Mouse (Mus musculus) heart, postnatal 14 days (tissue): ENCODE results near the gene ccdc198. TPM values are rescaled to one million over a fixed set of nuclear protein-coding genes. Genes with fewer than 3 reads are reported as not detected.
"Not testable (repeated sequence)": the region's sequence is repeated elsewhere in the genome, so short reads cannot be mapped to it uniquely, and the experiment has no call there.

ENCODE experiments used
- DNase-seq, 2 experiments: peaks; one replicate each; pipeline ENCODE4 v3.0.0; 2021 to 2022
- intact Hi-C: fragments of 180-260 bp; cut with DNase I; formaldehyde crosslinking; loops from one replicate; pipeline ENCODE4 v1.15.1; 2025
- long read RNA-seq, 2 experiments: library from polyadenylated mRNA; stranded (forward); transcript quantifications; one replicate each; pipeline ENCODE4 v2.0.0; 2021
- total RNA-seq, 2 experiments: library from RNA; stranded (reverse); gene quantifications; 2 replicates each; pipeline ENCODE4 v1.2.3; 2021

Gene ccdc198
- total RNA-seq: not detected
- long read RNA-seq, experiment 1: 0 reads
- long read RNA-seq, experiment 2: 0 reads

DNA sequence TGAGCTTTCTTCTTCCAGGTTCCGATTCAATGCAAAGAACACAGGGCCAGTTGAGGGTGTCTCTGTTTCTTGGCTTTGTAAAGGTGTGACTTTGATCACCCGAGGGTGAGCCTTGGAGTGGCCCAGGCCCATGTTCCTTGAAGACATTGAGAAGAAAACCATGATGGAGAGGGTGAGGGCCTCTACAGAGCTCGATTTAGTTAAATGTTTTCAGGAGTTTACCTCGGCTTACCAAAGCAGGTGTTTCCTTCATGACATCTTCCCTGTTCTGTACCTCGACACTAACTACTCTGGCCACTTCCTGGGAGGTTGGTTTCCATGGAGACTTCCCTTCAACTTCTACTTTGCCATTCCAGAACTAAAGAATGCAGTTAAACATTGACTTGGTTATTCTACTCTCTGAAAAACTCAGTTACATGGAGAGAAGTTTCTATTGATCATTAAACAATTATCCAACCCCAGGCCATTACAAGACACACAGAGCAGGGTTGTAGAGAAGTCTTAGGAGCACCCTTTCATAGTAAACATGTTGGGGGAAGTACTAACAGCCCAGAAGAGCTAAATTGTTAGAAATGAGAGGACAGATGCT, at the start of gene ccdc198:
ccdc198 (minus strand) TSS at position 349 of the 589 bp plus-strand sequence.
- no peak for DNase-seq
- intact Hi-C loops: no loop called here

DNA sequence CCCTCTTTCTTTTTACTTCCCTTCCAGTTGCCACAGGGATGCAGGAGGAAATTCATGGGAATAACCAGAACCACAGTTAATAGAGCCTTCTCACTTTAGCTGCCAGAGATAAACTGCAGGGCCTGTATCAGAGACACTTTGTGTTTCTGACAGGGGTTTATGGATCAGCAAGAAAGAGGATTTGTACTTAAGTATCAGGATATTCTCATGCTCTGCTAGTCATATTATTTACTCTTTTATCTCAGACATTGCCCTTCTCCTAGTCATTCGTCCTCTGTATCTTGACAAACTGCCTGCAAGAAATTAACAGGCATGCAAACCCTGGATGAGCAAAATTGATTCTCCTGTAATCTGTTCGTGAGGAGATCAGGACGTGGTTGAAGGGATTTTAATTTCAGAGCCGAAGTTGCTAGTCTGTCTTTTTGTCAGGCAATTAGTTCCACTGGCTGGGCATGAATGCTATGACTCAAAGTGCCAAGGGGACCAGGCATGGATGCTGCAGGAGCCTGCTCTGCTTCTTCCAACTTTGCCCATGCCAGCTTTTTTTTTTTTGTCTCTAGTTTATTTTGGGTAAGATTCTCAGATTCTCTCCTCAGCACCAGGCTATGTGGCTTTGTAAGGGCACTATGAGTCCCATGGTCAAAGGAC, 48.7 kb upstream of the ccdc198 start:
- no peak for DNase-seq
- intact Hi-C loops: no loop called here

DNA sequence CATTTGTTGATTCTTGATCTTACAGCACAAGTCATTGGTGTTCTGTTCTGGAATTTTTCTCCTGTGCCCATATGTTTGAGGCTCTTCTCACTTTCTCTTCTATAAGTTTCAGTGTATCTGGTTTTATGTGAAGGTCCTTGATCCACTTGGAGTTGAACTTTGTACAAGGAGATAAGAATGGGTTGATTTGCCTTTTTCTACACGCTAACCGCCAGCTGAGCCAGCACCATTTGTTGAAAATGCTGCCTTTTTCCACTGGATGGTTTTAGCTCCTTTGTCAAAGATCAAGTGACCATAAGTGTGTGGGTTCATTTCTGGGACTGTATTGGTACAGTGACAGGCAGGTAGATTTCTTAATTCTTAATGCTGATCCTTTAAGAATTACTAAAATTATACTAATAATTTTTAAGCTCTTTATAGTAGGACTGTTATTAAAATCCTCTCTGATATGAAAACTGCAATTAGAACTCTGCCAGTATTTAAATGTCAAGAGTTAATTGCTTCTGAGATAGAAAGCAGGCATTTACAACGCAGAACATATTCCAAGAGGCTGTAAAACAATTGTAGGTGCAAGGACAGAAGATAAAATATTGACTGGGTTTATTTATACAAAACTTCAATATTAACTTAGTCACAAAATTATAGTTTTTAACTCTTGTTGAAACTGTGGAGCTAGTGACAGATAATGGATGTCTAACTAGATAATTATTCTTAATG, 44.9 kb upstream of the ccdc198 start:
- no peak for DNase-seq

DNA sequence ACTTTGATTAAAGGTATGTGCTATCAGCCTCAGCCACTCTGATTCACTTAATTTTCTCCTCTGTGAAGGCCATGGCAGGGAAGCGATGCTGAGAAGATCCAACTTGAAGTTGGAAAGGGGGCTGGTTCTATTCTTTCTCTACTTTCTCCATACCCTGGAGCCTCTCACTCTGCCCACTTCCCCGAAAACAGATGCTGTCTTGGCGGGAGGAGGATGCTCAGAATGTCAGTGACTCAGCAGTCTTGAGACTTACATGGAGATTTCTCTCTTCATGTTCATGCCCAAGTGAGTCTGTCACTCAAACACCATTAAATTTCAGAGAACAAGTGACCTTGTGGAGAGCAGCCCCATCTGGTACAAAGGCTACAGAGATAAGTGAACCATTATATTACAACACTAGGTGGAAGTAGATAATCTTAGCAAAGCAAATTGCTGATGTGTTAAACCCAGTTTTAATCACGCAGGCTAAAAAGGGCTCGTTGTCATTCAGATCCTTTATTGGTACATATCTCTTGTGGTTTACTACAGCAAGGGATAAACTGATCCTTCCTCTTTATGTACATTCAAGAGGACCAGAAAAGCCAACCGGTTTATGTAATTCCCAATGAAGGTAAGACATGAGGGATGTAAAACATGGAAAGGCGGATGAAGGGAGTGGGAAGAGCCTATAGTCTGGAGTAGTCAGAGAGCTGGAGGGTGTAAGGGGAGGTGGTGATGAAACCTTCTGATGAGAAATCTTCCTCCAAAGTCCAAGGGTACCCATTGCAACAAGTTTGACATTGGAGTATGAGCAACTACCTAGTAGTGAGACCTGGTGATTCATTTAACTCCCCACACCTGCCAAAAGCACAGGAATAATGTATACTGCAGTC, 38.7 kb upstream of the ccdc198 start:
- no peak for DNase-seq

More for the DNA sequence above, 44.9 kb upstream of the ccdc198 start:
- intact Hi-C loops: no loop called here

DNA sequence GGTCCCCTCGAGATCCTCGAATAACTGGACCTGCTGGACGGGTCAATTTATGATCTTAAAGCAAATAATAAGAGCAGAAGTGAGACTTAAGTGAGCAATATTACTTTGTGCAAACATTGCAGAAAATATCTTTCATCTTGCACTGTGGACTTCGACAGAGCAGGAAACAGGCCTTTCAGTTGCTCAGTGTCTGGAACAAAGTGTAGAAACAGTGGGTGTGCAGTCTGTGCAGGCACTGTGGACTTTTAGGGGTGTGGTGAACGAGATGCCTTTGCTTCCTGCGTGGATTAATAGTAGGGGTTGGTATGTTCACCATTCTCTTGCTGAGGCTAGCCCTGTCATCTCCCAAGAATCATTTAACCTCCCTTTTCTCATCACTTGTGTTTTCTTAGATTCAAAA, 33.6 kb upstream of the ccdc198 start:
- intact Hi-C loops: no loop called here

More for the DNA sequence above, 38.7 kb upstream of the ccdc198 start:
- intact Hi-C loops: no loop called here

DNA sequence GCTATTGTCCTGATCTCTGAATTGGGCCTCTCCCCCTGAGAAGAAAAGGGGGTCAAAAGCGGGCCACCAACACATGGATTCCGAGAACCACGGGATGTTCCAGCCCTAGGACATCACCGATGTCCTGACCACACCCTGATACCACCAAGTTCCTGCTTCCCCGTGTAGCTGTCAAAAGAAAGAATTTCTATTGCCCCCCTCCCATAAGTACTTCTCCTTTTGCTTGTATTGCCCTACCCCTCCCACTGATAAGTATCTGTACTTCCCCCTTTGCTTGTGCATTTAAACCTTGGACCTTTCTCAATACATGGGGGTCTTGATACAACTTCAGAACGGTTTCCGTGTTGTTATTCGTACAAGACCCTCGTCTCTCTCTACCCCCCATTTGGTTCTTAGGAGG, 33.2 kb upstream of the ccdc198 start:
- intact Hi-C loops, DNase-seq: not testable (repeated sequence)

More for the DNA sequence above, 33.6 kb upstream of the ccdc198 start:
- no peak for DNase-seq

DNA sequence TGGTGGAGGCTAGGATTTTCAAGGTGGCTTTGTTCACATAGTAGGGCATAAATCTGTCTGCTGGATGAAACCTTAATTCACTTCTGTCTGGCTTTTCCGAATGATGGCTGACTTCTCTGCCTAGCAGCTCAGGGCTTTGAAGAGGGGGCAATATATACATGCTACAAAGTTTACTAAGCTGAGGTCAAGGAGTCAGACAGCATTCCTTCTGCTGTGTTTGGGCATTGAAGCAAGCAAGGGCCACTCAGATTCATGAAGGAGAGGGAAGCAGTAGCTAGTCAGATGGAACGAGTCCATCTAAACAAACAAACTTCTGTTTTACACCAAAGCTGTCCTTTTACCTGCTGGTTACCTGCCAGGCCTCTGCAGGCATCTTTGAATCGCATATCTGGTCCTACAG, 32.4 kb upstream of the ccdc198 start:
- DNase-seq: no peak
- intact Hi-C loops: no loop called here

DNA sequence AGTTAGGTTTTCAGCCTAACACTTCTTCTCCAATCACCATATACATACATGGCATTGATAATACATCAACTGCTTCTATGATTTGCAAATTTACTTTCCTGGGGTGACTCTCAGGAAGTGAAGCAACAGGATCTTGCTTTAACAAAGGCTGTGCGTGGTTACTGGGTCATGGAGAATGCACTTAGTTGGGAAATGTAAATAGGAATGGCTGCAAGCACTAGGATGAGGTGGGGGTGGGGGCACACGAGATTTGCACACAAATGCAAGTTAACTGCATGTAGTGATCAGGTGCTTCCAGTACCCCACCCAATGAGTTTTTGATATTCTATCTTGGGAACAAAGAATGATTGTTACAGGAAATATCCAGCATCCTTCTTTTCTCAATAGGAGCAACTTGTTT, 30.1 kb upstream of the ccdc198 start:
- no peak for DNase-seq
- intact Hi-C loops: no loop called here

DNA sequence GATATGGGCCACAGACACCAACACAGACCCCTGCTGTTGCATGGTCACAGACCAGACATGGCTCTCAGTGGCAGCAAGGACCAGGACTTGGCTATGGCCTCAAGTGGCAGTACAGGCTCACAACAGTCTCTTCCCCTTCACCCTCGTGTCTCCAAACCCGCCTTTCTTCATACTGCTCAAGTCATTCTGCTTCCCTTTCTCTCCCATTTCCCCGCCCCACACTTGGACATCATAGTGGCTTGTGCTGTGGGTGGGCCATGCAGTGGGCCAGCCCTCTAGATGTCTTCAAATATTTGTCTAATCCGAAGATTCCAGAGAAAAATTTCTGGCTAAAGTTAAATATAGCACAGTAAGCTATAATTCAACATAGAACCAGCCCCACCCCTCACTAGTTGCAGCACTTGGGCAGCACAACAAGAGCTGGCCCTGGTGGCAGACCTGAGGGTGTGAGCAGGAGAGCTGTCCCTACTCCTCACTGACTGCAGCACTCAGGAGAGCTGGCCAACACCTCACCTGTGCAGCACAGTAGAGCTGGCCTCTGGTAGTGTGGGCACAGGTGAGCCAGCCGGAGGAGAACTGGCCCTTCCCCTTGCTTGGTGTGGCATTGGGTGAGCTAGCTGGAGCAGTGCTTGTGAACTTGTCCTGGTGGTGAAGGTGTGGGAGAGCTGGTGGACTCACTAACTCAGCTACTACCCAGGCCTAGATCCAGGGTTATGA, 20.2 kb upstream of the ccdc198 start:
- intact Hi-C loops: no loop called here

DNA sequence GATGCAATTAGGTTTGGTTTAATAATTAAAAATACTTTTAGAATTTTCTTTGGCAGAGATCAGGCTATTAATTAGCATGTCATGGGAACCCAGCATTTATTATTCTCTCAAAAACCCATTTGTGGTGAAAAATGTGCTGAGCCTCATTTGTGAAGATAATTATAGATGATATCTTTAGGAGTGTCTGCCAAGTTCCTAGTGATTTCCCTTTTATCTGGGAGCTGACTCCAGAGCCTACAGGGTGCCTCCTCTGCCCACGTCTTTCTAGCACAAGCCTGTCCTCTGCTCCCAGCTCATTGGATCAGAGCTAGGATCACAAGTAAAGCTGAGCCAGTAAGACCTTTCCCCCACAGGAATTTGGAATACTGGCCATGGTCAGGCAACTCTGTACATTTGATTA, 3.8 kb downstream of the ccdc198 start:
- intact Hi-C loops: no loop called here
- no peak for DNase-seq

More for the DNA sequence above, 20.2 kb upstream of the ccdc198 start:
- no peak for DNase-seq

DNA sequence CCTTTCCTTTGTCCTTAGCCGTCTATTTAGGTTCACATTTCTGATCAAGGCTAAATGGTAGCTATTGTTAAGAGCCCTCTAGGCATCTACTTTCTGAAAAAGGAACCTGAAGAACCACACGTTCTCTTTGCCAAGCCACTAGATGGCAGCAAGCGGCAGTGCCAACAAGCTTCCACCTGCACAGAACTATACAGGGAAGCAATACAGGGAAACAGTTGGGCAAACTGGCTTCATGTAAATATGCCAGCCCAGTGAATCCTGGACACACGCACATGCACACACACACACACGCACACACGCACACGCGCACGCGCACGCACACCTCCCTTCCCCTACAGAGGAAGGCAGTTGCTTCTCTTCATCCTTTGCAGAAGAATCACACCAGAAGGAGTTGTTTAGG, 7.1 kb downstream of the ccdc198 start:
- DNase-seq: peak; percentile 53 to 63
- intact Hi-C loops: loop anchor here (1.0 to 2.0 kb wide), 3 partner anchors 302 to 547 kb away; no protein-coding TSS in a partner anchor

DNA sequence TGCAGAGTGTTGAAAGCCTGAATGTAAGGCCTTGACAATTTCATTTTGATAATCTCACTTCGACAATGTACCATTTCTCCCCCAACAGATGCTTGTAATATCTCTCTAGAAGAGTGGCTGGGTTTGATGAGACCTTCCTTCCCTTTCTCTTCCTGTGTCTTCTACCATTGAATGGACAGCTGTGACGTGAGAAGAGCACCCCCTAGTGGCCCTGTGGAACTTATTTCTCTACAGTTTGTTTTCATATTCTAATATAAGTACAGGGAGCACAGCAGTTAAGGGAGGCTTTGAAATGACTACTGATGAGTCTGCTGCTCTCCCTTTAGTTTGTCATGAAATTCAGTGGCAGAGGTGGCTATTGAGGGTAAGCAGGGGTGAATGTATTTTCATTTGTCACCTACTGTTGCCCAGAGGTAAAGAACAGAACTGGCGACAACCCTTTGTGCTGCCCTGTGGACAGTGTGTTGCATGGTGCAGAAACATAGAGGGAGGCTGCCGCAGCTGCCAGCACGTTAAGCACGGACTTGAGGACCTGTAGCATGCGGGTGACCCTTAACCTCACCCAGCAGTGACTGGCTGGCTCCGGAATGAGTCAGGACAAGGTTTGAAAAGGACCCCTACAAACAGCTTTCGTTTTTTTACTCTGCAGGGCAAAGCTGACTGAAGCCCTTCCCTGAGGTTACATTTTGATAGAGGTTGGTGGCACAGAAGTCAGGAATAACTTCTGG, 10.3 kb downstream of the ccdc198 start:
- intact Hi-C loops: no loop called here

DNA sequence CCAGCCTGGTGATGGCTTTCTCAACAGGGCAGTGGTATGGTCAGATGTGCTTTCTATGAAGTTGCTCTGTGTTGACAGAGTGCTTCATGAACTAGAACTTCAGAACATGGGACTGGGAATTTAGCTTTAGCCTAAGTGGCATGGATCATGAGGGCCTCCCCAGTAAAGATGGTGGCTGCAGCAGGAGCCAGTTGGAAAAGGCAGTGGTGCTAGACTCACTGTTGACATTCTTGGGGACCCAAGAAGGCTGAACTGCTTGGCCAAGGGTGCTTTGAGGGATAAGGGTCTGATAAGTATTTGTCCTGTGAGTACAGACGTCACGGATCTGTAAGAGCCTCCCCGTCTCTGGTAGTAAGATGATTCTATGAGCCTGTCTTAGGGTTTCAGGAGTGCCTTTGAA, 13.4 kb downstream of the ccdc198 start:
- no peak for DNase-seq
- intact Hi-C loops: no loop called here

More for the DNA sequence above, 10.3 kb downstream of the ccdc198 start:
- peak; percentile 45 to 52 for DNase-seq

DNA sequence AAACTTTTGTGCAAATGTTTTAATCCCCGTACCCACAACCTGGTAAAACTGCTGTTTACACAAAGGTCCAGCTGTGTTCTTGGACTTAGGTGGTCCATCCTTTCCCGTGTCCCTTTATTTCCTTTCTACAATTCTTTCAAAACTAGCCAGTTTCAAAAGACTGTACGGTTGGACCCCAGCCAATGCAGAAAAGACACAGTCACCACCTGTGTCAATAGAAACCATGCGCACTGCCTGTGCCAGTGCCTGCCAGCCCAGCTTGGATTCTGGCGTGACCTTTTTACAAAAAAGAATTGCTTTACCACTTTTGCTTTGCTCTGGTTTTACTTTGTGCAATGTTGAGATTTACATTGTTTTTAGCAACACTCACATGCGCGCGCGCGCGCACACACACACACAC, 18.3 kb downstream of the ccdc198 start:
- intact Hi-C loops: no loop called here
- DNase-seq: no peak

DNA sequence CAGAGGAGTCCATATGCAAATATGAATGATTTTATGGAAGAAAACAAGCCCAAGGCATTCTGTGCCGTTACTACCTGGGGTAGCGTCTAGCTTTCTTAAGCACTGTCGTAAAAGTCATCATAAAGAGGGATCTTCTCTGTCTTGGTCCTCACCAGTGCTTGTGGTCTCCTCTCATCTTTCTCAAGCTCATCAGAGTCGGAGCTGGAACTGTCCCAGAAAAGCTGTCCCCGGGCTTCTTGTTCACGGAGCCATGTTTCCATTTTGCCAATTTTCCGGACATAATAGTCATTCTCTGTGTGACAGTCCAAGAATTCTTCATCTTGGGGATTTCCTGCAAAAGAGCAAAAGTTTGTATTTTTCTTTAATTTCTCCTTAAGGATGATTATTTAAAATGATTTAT, 18.8 kb downstream of the ccdc198 start:
- intact Hi-C loops: no loop called here
- no peak for DNase-seq

DNA sequence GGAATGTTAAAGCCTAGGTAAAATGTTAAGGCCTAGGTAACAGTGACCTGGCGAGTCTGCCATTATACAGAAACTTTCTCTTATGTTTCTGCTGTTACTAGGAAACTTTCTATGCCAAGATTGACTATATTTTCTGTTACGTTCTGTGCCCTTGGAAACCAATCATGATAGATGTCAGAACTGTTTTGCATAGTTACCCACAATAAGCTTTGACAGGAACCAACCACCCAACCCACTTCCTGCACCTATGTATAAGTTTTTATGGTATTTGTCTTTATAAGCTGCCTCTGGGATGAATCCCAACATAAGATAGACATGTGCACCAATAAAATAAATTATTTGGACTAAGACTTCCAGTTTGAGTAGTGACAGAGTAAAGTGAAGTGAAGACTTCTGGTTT, 23.5 kb downstream of the ccdc198 start:
- intact Hi-C loops: no loop called here
- no peak for DNase-seq

DNA sequence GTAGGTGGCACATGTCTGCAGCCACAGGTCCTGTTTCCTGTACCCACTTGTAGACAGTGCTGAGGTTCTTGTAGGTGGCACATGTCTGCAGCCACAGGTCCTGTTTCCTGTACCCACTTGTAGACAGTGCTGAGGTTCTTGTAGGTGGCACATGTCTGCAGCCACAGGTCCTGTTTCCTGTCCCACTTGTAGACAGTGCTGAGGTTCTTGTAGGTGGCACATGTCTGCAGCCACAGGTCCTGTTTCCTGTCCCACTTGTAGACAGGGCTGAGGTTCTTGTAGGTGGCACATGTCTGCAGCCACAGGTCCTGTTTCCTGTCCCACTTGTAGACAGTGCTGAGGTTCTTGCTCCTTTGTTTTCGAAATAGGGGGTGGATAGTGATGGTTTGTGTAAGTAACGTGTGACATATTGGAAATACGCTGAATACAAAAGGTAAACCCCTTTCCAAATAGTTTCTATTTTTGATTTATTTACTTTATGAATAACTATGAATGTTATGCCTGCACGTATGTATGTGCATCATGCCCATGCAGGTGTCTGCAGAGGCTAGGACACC, 25.7 kb downstream of the ccdc198 start:
- DNase-seq, intact Hi-C loops: not testable (repeated sequence)

DNA sequence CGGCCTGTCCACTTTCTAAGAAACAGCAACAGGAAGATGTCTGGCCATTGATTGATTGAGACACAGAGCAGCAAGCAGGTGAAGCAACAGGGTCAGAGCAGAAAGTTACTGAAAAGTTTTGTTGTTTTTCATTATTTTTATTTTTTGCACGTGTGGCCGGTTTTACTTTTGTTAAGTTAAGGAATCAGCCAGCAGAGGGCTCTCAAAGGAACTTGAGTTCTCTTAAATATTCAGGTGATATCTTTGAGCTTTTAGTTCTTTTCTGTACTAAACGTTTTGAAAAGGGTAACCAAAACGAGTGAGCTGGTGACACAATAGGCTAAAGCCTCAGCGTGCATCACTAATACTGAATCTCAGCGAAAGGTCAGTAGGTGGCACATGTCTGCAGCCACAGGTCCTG, 26.6 kb downstream of the ccdc198 start:
- no peak for DNase-seq
- intact Hi-C loops: no loop called here

DNA sequence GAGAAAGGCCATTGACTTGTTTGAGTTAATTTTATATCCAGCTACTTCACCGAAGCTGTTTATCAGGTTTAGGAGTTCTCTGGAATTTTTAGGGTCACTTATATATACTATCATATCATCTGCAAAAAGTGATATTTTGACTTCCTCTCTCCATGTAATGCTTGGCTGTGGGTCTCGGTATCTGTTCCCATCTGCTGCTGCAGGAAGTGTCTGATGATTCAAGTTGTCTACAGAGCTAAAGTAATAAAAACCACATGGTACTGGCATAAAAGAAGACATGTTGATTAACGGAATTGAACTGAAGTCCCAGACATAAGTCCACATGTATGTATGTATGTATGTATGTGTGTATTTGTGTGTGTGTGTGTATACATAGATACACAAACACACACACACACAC, 35.1 kb downstream of the ccdc198 start:
- DNase-seq, intact Hi-C loops: not testable (repeated sequence)
